Mouse (Mus musculus): ENCODE results near the gene Gata1. TPM values are rescaled to one million over a fixed set of nuclear protein-coding genes. Genes with fewer than 3 reads are reported as not detected.
"Not testable (repeated sequence)": the region's sequence is repeated elsewhere in the genome, so short reads cannot be mapped to it uniquely, and the experiment has no call there.

The Gata1 gene
- total and polyA plus RNA-seq, 3 experiments, result 0.21 to 0.43 (median 0.23) TPM

DNA sequence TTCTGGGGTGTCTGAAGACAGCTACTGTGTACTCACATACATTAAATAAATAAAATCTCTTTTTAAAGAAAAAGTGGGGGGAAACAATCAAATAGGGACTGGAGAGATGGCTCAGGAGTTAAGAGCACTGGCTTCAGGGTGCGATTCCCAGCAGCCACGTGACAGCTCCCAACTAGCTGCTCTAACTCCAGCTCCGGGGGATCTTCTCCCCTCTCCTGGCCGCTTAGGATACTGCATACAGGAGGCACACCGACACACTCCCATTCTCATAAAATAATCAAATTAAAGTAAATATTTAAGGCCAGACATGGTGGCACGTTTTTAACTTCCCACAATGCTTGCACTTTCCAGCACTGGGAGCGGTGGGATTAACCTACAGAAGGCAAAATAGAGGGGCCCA lies 37.8 kb upstream of the Gata1 start:
- TF ChIP-seq SMC3 (IDR thresholded peaks at IDR 0.05; ENCODE audit: low read depth, low read length) (0 out of 2 replicates have a peak, but pooled peaks have one; percentile 11), CTCF (conservative IDR thresholded peaks at IDR 0.05 in 1 of 2, IDR thresholded peaks at IDR 0.05 in 1 of 2; ENCODE audit: low read depth in 2 of 2, low read length in 2 of 2) (peak in 1 of 2 experiments; percentile 7; a peak in 1 of 4 replicates)
- DNase-seq (ENCODE audit: extremely low read depth); H3K9me3 ChIP-seq (replicated peaks; ENCODE audit: low read length); H3K4me3 ChIP-seq (replicated peaks in 1 of 3; ENCODE audit: low read depth in 2 of 3, low read length in 2 of 3, poor library complexity in 1 of 3); dilution Hi-C loops (cut with MboI; ENCODE audit: extremely low pct_ligation_motif_present, extremely low pct_unique_long_range_greater_than_20kb, low sequenced_read_pairs); H3K27me3 ChIP-seq (replicated peaks); H3K27ac ChIP-seq (ENCODE audit: insufficient read depth, low read depth); H3K36me3 ChIP-seq (replicated peaks in 1 of 2; ENCODE audit: control insufficient read depth in 1 of 2, insufficient read depth in 1 of 2, low read length in 1 of 2); H3K79me2 ChIP-seq (replicated peaks; ENCODE audit: control insufficient read depth, extremely low read depth, insufficient read depth, poor library complexity, severe bottlenecking); H3K4me2 ChIP-seq (ENCODE audit: insufficient read depth, low read depth, poor library complexity, severe bottlenecking); H3K4me1 ChIP-seq (ENCODE audit: control insufficient read depth in 1 of 2, insufficient read depth in 2 of 2); H3K9ac ChIP-seq (ENCODE audit: insufficient read depth, low read depth): not testable (repeated sequence)
- in situ Hi-C loops (cut with MboI; ENCODE audit: low pct_ligation_motif_present, low pct_unique_long_range_greater_than_20kb, low sequenced_read_pairs), result loop anchor here (5.0 kb wide), 1 partner anchor 103 kb away; no protein-coding TSS in a partner anchor

DNA sequence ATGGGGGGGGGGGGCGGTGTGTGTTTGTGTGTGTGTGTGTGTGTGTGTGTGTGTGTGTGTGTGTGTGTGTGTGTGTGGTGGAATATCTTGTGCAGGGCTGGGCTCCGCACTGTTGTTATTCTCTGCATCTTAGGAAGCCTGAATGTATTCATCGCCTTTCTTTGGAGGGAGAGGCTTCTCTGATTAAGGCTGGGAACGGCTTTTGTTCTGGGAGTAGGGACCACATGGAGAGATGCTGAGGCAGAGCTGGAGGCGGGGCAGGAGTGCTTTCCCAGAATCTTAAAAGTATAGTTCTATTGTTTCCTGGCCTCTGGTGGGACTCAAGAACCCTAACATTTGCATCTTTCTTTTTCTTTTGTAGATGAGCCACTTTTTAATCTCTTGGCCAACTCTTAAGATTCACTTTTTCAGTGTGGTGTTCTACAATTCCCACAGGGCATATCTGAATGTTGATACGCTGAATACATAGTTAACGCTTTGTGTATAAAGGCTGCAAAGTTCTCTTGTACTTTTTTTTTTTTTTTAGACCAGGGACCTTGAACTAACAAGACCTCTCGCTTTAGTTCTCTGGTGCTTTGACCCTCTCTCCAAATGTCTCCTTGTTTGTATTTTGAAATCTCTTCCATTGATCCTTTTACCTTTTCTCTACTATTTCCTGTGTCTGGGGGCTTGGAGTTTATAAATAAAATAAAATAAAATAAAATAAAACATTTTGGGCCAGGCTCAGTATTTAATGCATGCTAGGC lies 35.9 kb upstream of the Gata1 start:
- H3K4me2 ChIP-seq (ENCODE audit: insufficient read depth, low read depth, poor library complexity, severe bottlenecking), result no peak overlapping the region
- H3K27ac ChIP-seq (ENCODE audit: insufficient read depth, low read depth), result no peak overlapping the region
- dilution Hi-C loops (cut with MboI; ENCODE audit: extremely low pct_ligation_motif_present, extremely low pct_unique_long_range_greater_than_20kb, low sequenced_read_pairs), result no loop called here
- DNase-seq (ENCODE audit: extremely low read depth), result no peak
- no peak overlapping the region for H3K4me3 ChIP-seq (replicated peaks in 1 of 3; ENCODE audit: low read depth in 2 of 3, low read length in 2 of 3, poor library complexity in 1 of 3)
- no peaks in the 10 kb centered on the region for H3K36me3 ChIP-seq (replicated peaks in 1 of 2; ENCODE audit: control insufficient read depth in 1 of 2, insufficient read depth in 1 of 2, low read length in 1 of 2)
- H3K9ac ChIP-seq (ENCODE audit: insufficient read depth, low read depth), result no peak overlapping the region
- in situ Hi-C loops (cut with MboI; ENCODE audit: low pct_ligation_motif_present, low pct_unique_long_range_greater_than_20kb, low sequenced_read_pairs), result no loop called here
- no peak for TF ChIP-seq MYC (IDR thresholded peaks at IDR 0.05; ENCODE audit: low read depth, low read length)
- TF ChIP-seq CHD2 (IDR thresholded peaks at IDR 0.05; ENCODE audit: low read length), result no peak
- TF ChIP-seq USF1 (IDR thresholded peaks at IDR 0.05; ENCODE audit: low read depth, low read length), result no peak
- no peak for TF ChIP-seq ELF1 (IDR thresholded peaks at IDR 0.05; ENCODE audit: low read depth, low read length)
- no peak for TF ChIP-seq JUND (conservative IDR thresholded peaks at IDR 0.05; ENCODE audit: low read depth, low read length)
- TF ChIP-seq JUN (IDR thresholded peaks at IDR 0.05; ENCODE audit: insufficient read depth, low read depth, low read length), result no peak
- no peak for TF ChIP-seq ZNF384 (IDR thresholded peaks at IDR 0.05; ENCODE audit: low read depth, low read length)
- TF ChIP-seq ZKSCAN1 (IDR thresholded peaks at IDR 0.05; ENCODE audit: borderline replicate concordance, low read depth, low read length), result no peak
- no peak for TF ChIP-seq PAX5 (IDR thresholded peaks at IDR 0.05; ENCODE audit: low read length)
- TF ChIP-seq GABPA (IDR thresholded peaks at IDR 0.05; ENCODE audit: insufficient replicate concordance, low read depth, low read length), result no peak
- peaks cover 0 to 2% of the 10 kb centered on the region in 2 experiments; a peak in 1 of 4 replicates for H3K4me1 ChIP-seq (ENCODE audit: control insufficient read depth in 1 of 2, insufficient read depth in 2 of 2)
- no peaks in the 10 kb centered on the region for H3K9me3 ChIP-seq (replicated peaks; ENCODE audit: low read length)
- no peaks in the 10 kb centered on the region for H3K27me3 ChIP-seq (replicated peaks)
- H3K79me2 ChIP-seq (replicated peaks; ENCODE audit: control insufficient read depth, extremely low read depth, insufficient read depth, poor library complexity, severe bottlenecking), result no peaks in the 10 kb centered on the region

DNA sequence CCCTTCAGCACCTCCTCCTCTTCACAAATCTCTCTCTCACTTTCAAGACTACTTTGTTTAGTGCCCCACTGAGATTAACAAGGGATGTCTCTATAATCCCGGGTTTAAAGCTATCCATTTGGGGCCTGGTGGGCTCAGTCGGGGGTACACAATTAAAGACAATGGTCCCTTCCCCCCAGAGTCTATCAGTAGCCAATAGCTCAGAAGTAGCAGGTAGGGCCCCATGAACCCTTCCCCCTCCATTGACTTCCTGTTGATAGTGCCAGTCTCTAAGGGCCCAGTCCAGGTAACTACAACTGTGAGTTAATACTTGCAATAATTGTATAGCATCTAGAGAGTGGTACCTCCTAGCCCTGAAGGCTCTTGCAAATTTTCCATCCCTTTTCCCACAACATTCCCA lies 35.3 kb upstream of the Gata1 start:
- Histone ChIP-seq H3K9ac (ENCODE audit: insufficient read depth, low read depth) (no peak overlapping the region), H3K27me3 (replicated peaks) (no peaks in the 10 kb centered on the region), H3K27ac (ENCODE audit: insufficient read depth, low read depth) (no peak overlapping the region), H3K4me2 (ENCODE audit: insufficient read depth, low read depth, poor library complexity, severe bottlenecking) (no peak overlapping the region), H3K36me3 (replicated peaks in 1 of 2; ENCODE audit: control insufficient read depth in 1 of 2, insufficient read depth in 1 of 2, low read length in 1 of 2) (no peaks in the 10 kb centered on the region), H3K79me2 (replicated peaks; ENCODE audit: control insufficient read depth, extremely low read depth, insufficient read depth, poor library complexity, severe bottlenecking) (no peaks in the 10 kb centered on the region), H3K4me1 (ENCODE audit: control insufficient read depth in 1 of 2, insufficient read depth in 2 of 2) (peaks cover 0 to 2% of the 10 kb centered on the region in 2 experiments; a peak in 1 of 4 replicates), H3K9me3 (replicated peaks; ENCODE audit: low read length) (no peaks in the 10 kb centered on the region), H3K4me3 (replicated peaks in 1 of 3; ENCODE audit: low read depth in 2 of 3, low read length in 2 of 3, poor library complexity in 1 of 3) (no peak overlapping the region)
- dilution Hi-C loops (cut with MboI; ENCODE audit: extremely low pct_ligation_motif_present, extremely low pct_unique_long_range_greater_than_20kb, low sequenced_read_pairs), result no loop called here
- in situ Hi-C loops (cut with MboI; ENCODE audit: low pct_ligation_motif_present, low pct_unique_long_range_greater_than_20kb, low sequenced_read_pairs), result no loop called here
- DNase-seq (ENCODE audit: extremely low read depth), result no peak
- TF ChIP-seq SMC3 (IDR thresholded peaks at IDR 0.05; ENCODE audit: low read depth, low read length) (no peak), CTCF (conservative IDR thresholded peaks at IDR 0.05 in 1 of 2, IDR thresholded peaks at IDR 0.05 in 1 of 2; ENCODE audit: low read depth in 2 of 2, low read length in 2 of 2) (no peak), ELF1 (IDR thresholded peaks at IDR 0.05; ENCODE audit: low read depth, low read length) (no peak), UBTF (IDR thresholded peaks at IDR 0.05; ENCODE audit: low read depth, low read length) (no peak), MXI1 (IDR thresholded peaks at IDR 0.05; ENCODE audit: low read depth, low read length) (no peak), BHLHE40 (IDR thresholded peaks at IDR 0.05; ENCODE audit: low read depth, low read length) (no peak), EP300 (IDR thresholded peaks at IDR 0.05; ENCODE audit: low read length) (no peak), JUN (IDR thresholded peaks at IDR 0.05; ENCODE audit: insufficient read depth, low read depth, low read length) (no peak), USF1 (IDR thresholded peaks at IDR 0.05; ENCODE audit: low read depth, low read length) (no peak)
